Mouse (Mus musculus): ENCODE measurements around the gene Slc30a6.
"Not testable (repeated sequence)": the region's sequence is repeated elsewhere in the genome, so short reads cannot be mapped to it uniquely, and the experiment has no call there.

The Slc30a6 gene

DNA sequence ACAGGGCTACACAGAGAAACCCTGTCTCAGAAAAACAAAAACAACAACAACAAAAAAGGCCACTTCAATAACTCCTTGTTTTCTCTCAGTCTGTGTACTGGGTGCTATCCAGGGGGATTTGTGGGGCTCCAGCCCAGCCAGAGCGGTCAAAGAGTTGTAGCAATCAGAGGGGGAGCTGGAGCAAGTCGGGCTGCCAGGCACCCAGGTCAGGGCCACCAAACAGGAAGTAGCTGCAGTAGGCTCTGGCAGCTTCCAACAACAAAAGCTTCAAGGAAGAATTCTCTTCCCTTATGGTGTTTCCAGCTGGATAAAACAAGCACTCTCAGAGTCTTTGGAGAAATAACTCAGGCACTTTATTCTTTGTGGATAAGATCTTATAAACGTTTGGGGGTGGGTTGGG is 58.5 kb downstream of the Slc30a6 start:
- no peak for DNase-seq

DNA sequence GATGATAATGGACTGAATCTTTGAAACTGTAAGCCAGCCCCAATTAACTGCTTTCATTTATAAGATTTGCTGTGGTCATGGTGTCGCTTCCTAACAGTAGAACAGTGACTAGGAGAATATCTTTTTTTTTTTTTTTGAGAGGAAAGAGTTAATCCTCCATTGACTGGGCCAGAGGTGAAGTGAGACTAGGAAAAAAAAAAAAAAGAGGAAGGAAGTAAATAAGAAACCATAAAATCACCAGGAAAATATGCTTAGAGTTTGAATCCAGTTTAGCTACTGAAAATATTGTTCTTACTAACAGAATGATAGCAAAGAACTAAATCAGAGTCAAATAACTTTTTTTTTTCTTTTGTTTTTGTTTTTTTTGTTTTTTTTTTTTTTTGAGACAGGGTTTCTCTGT is 59.3 kb downstream of the Slc30a6 start:
- no peak for DNase-seq

DNA sequence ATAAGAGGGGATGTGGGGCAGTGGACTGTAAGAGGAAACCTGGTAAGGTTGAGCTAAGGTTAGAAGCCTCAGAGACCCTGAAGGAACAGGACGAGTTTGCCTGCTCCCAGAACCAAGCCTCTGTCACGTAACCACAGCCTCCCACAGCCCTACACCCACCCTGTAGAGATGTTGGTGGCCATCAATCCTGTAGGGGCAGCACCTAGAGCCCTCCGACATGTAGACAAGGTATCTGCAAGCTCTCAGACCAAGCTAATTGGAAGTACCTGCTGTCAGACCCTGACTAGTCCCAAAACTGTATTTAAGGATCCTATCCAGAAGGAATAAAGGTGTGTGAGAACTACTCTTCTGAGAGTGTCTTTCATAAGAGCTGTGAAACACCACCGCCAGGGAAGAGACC is 60.0 kb downstream of the Slc30a6 start:
- DNase-seq, result no peak

DNA sequence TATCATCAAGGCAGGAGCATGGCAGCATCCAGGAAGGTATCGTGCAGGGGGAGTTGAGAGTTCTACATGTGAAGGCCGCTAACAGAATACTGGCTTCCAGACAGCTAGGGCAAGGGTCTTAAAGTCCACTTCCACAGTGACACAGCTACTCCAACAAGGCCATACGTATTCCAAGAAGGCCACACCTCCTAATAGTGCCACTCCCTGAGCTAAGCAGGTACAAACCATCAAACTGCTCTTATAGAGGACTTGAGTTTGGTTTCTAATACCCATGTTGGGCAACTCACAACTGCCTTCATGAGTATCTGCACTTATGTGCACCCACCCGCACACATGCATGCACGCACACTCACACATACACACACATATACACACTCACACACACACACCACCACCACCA is 61.4 kb downstream of the Slc30a6 start:
- no peak for DNase-seq

DNA sequence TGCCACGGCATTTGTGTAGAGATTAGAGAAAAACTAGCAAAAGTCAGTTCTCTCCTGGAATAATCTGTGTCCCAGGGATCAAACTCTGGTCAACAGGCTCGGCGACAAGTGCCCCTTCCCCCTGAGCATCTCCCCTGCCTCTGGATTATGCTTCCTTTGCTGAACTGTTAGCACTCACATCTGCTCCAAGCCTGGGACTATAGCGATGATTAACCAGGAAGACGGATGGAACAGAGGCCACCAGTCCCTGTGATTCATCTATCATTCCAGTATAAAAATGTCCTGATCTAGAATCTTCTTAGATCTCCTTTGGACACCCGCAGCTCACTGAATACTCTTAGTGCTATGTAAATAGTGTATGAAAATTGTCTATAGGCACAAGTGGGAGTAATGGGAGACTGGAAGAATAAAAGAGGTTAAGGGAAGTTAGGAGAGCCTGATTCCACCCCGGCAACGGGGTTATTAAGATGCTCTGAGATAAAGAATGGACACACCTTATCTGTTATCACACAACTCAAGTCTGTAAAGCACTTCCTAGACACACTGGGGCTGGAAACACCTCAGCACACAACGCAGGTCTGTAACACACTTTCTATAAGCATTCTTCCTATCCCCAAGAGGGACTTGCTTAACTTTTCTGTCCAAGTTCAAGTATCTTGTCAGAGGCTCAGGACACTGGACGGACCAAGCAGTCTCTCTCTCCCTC is 62.7 kb downstream of the Slc30a6 start:
- no peak for DNase-seq

DNA sequence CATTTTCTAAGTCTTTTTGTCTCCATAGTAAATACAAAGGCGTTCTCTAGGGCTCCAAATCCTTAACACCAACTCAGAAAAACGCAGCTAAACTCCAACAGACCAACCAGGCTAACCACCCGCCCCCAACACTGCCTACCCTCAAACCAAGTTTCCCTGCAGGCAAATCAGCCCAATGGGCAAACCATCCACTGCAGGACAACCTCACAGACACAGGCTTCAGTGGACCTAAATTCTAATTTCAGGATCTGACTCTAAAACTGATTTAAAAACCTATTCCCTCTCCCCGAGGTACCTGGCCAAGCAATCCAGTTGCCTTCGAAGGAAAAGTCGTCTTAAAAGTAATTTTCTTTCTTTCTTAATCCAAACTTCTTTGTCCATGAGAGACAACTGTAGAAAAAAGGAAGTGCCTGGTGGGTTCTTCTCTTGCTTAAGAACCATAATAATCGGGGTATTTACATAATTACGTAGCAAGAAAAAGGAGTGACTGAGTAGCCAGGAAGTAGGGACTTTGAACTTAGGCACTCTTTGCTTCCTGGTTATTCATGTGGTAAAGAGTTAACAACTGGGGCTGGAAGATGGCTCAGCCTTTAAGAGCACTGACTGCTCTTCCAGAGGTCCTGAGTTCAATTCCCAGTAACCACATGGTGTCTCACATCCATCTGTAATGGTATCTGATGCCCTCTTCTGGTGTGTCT is 63.5 kb downstream of the Slc30a6 start, which contains the start of gene Nlrc4:
Gene Nlrc4 (minus strand): TSS at position 432 of the 698 bp plus-strand sequence.
- DNase-seq, result no peak

DNA sequence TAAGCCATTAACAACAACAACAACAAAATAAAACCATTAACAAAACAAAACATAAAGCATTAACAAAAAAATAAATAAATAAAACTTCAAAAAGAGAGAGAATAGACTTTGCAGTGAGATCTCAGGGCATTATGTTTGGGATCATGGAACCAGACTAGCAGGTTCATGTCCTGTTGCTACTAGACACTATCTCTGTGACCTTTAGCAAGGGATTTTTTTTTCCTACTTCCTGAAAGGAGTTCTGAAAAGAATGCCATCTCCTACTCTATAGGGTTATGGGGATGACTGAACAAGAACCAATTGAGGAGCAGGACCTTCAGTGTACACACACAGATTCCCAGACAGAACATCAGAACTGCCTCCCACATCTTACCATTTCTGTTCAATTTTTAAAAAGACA is 68.1 kb downstream of the Slc30a6 start:
- no peak for DNase-seq

DNA sequence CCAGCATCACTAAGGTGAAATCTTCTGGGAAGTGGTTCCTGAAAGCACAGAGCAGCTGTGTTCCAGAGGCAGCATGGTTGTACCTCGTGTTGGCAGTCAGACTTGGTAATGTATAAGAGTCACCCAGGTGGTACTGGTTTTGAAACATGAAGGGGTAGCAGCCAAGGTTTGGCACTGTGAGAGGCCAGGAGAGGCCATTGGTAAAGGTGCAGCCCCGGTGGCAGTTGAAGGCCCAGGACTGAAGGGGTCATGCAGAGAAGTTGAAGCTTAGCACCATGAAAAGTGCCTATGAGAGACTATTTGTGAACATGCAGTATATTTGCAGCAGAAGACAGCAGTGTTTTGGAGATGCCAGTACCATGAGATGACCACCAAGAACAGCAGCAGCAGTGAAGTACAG is 72.6 kb downstream of the Slc30a6 start:
- DNase-seq, result not testable (repeated sequence)

DNA sequence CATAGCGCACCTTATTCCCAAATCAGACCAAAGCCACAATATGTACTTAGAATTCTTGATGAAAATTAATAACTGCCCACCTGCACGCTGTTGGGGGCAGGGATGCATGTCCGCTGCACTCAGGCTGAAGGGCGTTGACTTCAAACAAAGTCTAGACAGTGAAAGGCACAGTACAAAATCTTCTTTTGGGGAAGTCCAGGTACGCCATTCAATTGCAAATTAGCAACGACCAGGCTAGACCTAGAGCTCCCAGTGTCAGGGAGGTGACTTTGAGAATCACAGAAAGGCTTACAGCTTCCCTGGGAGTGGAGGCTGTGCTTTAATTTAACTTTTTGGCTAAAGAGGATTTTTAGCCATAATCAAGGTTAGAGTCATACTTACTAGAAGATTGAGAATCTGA is 74.7 kb downstream of the Slc30a6 start:
- not testable (repeated sequence) for DNase-seq

All from cerebellum, adult 11 months (tissue).